Mouse (Mus musculus) frontal cortex, adult (tissue): ENCODE measurements at regions not wholly inside any gene's neighbourhood (a gene's known extent, or its start where the extent isn't known, plus 50 kb on each side); places are given as distances from the start of the nearest gene placed in this dataset.
A peak's percentile ranks its signal among the peaks of the same experiment; 100 is the strongest.

Experiments used
- ATAC-seq: cut with Nextera tagmentation; 2 replicates; pipeline ENCODE4 v1.9.2; 2017; ENCODE audit warnings: mild to moderate bottlenecking, moderate library complexity, mixed read lengths; ENCODE audit not compliant: low TSS enrichment

DNA sequence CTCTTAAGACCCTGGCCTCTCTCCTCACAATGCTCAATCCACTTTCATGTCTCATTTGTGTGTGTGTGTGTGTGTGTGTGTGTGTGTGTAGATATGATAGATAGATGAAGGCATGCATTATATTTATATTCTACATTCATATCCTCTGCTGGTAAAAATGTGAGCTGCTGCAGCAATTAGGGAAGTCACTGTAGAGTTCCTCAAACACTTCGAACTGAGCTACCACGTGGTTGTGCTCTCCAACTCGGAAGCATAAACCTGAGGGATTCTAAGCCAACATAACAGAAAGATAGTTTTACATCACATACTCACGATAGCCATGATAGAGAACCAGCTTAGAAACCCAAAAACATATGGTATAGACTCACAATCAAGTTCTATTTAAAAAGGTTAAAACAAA, 565.5 kb upstream of the B3galt2 start:
- ATAC-seq: no peak

GRCm38 (mm10) chr1:143080441-143080840, 560.0 kb upstream of the B3galt2 start:
- ATAC-seq: no peak

GRCm38 (mm10) chr1:143096904-143097303, 543.6 kb upstream of the B3galt2 start:
- peak; percentile 10; the same call in 1 of the 2 replicates for ATAC-seq

GRCm38 (mm10) chr1:143098307-143098706, 542.2 kb upstream of the B3galt2 start:
- ATAC-seq: no peak

- ATAC-seq: no peak
Observed at GRCm38 (mm10) chr1:143122185-143122584, 518.3 kb upstream of the B3galt2 start.

GRCm38 (mm10) chr1:143130257-143130656, 510.2 kb upstream of the B3galt2 start:
- ATAC-seq: peak; percentile 97

DNA sequence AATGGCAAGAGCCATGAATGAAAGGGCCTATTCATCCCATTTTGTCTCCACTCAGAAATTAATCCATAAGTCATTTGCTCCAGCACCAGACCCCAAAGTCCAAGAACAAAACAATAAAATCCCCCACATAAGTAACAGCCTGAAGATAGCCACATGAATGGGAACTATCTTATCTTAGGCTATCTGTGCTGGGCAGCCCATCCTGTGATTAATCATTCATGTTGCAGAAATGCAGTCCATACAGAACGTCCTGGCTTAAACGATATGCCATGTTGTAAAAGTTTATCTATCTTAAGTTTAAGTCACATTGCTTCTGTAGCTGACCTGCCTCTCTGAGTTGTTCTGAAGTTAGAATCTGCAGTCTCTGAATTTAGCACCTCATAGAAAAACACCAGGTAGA, 507.7 kb upstream of the B3galt2 start:
- ATAC-seq: no peak

- no peak for ATAC-seq
Observed at GRCm38 (mm10) chr1:143145111-143145984, 495.1 kb upstream of the B3galt2 start.

- ATAC-seq: peak; percentile 64
Observed at GRCm38 (mm10) chr1:143171286-143171685, 469.2 kb upstream of the B3galt2 start.

DNA sequence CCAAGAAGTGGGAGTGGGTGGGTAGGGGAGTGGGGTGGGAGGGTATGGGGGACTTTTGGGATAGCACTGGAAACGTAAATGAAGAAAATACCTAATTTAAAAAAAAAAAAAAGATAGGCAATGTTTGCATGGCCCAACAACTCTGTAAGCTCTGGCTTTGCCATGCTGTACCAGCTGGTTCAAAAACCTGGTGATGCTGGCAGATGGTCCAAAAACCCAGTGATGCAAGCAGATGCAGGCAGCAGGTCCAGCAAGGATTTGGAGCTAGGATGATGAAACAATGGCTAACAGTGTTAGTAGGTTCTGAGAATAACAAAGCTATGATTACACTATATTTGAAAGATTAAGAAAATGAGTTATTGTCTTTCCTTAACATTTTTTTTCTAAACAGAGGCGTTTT, 466.6 kb upstream of the B3galt2 start:
- ATAC-seq: peak; percentile 64; the same call in 1 of the 2 replicates

- no peak for ATAC-seq
Observed at GRCm38 (mm10) chr1:143192167-143192793, 448.2 kb upstream of the B3galt2 start.

- peak; percentile 99 for ATAC-seq
Observed at GRCm38 (mm10) chr1:143200213-143200889, 440.1 kb upstream of the B3galt2 start.

- no peak for ATAC-seq
Observed at GRCm38 (mm10) chr1:143200971-143201370, 439.5 kb upstream of the B3galt2 start.

GRCm38 (mm10) chr1:143202182-143202581, 438.3 kb upstream of the B3galt2 start:
- ATAC-seq: no peak

GRCm38 (mm10) chr1:143204070-143204469, 436.4 kb upstream of the B3galt2 start:
- no peak for ATAC-seq

GRCm38 (mm10) chr1:143206995-143207394, 433.5 kb upstream of the B3galt2 start:
- 0 out of 2 replicates have a peak, but pooled peaks have one; percentile 41 for ATAC-seq

DNA sequence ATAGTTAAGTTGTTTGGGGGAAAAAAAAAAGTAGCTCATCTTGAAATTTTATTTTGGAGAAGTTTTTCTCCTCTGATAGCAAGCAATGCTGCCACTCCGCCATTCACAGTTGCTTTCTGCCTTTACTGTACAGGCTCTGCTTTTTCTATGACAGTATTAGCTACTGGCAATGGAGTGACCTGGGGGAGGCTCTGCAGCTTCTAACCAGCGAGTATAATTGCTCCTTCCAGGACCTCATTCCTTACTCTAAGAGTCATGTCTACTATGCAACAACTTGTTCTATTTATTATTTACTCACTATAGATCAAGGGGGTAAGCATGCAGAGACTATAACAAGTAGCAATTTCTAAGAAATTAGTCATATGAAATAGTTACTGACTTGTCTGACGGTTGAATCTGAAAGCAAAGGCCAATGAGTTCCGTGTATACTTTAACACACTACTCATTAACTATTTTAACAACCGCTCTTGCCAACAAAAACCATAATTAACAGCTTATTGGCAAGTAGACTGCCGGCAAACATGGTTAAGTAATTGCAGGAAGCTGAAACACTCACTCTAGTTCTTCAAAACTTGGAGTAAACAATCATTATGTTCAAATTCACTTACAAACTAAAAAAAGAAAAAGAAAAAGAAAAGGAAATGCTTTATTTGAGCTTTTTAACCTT, 432.9 kb upstream of the B3galt2 start:
- ATAC-seq: no peak

GRCm38 (mm10) chr1:143217401-143217800, 423.1 kb upstream of the B3galt2 start:
- no peak for ATAC-seq

GRCm38 (mm10) chr1:143231969-143232368, 408.5 kb upstream of the B3galt2 start:
- ATAC-seq: no peak

GRCm38 (mm10) chr1:143258470-143259215, 381.8 kb upstream of the B3galt2 start:
- ATAC-seq: 0 out of 2 replicates have a peak, but pooled peaks have one; percentile 6
